In genomic region chr9:37069391-37070312, GRCm38 (mm10) we compare ENCODE assay signal across 15 mouse cellular contexts.
DNase-seq lines count a peak whose midpoint lies in the region; ATAC-seq and TF ChIP-seq lines count a peak whose summit lies in the region.
"Had no signal": no experiment of that assay in that cellular context is flagged by ENCODE, and none has a peak within 500 bp of the region (broad histone marks: within the 10 kb centered on the region; RNA-seq: fewer than 3 reads in every experiment).

No protein-coding gene starts in this region.

- TF ChIP-seq EP300 in stomach, postnatal 0 days (optimal IDR thresholded peaks at IDR 0.05): no peak

- DNase-seq in gastrocnemius, adult 2 months: no peak
- no peak for DNase-seq in gastrocnemius, postnatal 25 days
- no peak for DNase-seq in stomach, postnatal 0 days (ENCODE audit: low spot score)
- DNase-seq in cerebellum, adult 9-11 months: peak; percentile 50
- DNase-seq in kidney, postnatal 36 days: no peak
- no peak for DNase-seq in layer of hippocampus, adult 9-11 months
- DNase-seq: B cell, adult 2 months; heart, postnatal 36 days; kidney, adult 18-20 months; lung, adult 18-20 months; lung, postnatal 4 days; thymus, postnatal 36 days had no signal

- H3K4me1 ChIP-seq in stomach, embryonic 16.5 days (ENCODE audit: control insufficient read depth, insufficient read depth, low read length): 0 out of 2 replicates have a peak, but pooled peaks cover 3% of the 10 kb centered on the region
- no peaks in the 10 kb centered on the region; the same call in 1 of the 2 replicates for H3K4me1 ChIP-seq in stomach, postnatal 0 days (replicated peaks; ENCODE audit: control insufficient read depth, insufficient read depth)

- peak; percentile 21; the same call in 1 of the 2 replicates for ATAC-seq in stomach, embryonic 16.5 days (ENCODE audit: insufficient read depth, low FRiP score)
- no peak for ATAC-seq in stomach, postnatal 0 days (ENCODE audit: low FRiP score, low TSS enrichment)

- H3K36me3 ChIP-seq in stomach, embryonic 16.5 days (ENCODE audit: control insufficient read depth, insufficient read depth, low read length): no peaks in the 10 kb centered on the region
- no peaks in the 10 kb centered on the region for H3K36me3 ChIP-seq in stomach, postnatal 0 days (ENCODE audit: control insufficient read depth, insufficient read depth, low read length)

- H3K27me3 ChIP-seq in stomach, embryonic 16.5 days (ENCODE audit: control insufficient read depth, insufficient read depth, low read length): no peaks in the 10 kb centered on the region
- H3K27me3 ChIP-seq in stomach, postnatal 0 days (ENCODE audit: control insufficient read depth, insufficient read depth, low read length): no peaks in the 10 kb centered on the region

- no peak overlapping the region for H3K4me3 ChIP-seq in gastrocnemius, adult 2 months
- no peak overlapping the region for H3K4me3 ChIP-seq in stomach, embryonic 16.5 days (replicated peaks; ENCODE audit: low read length)
- no peak overlapping the region for H3K4me3 ChIP-seq in stomach, postnatal 0 days (ENCODE audit: low read depth, low read length)
- H3K4me3 ChIP-seq: embryonic facial prominence, embryonic 10.5 days had no signal

- intact Hi-C loops in gastrocnemius, adult 2 months (cut with DNase I): no loop called here

- H3K9ac ChIP-seq in stomach, embryonic 16.5 days (ENCODE audit: low read length): no peak overlapping the region
- H3K9ac ChIP-seq in stomach, postnatal 0 days (ENCODE audit: low read length): no peak overlapping the region

- 72% methylated on average over 6 of the region's 6 CpGs for WGBS in stomach, embryonic 16.5 days
- 72% methylated on average over 6 of the region's 6 CpGs for WGBS in stomach, postnatal 0 days

- H3K4me2 ChIP-seq in stomach, embryonic 16.5 days (ENCODE audit: low read depth, low read length): no peak overlapping the region
- H3K4me2 ChIP-seq in stomach, postnatal 0 days (replicated peaks; ENCODE audit: low read depth): no peak overlapping the region

- H3K9me3 ChIP-seq in stomach, embryonic 16.5 days (replicated peaks; ENCODE audit: control insufficient read depth, low read length): no peaks in the 10 kb centered on the region
- no peaks in the 10 kb centered on the region for H3K9me3 ChIP-seq in stomach, postnatal 0 days (ENCODE audit: control insufficient read depth, low read length)
- H3K9me3 ChIP-seq: embryonic facial prominence, embryonic 10.5 days had no signal

- TF ChIP-seq CTCF in gastrocnemius, adult 2 months (IDR thresholded peaks at IDR 0.05): no peak
- no peak for TF ChIP-seq CTCF in stomach, postnatal 0 days (IDR thresholded peaks at IDR 0.05; ENCODE audit: low read depth)

- H3K27ac ChIP-seq in gastrocnemius, adult 2 months: peak overlapping the region; percentile 48; the same call in 1 of the 2 replicates
- H3K27ac ChIP-seq in stomach, embryonic 16.5 days (ENCODE audit: low read length): no peak overlapping the region
- no peak overlapping the region for H3K27ac ChIP-seq in stomach, postnatal 0 days (replicated peaks)
- H3K27ac ChIP-seq: embryonic facial prominence, embryonic 10.5 days; kidney, postnatal 0 days had no signal
